7 mouse cellular contexts compared by ENCODE assay signal in genomic region chr3:96268051-96268775, GRCm38 (mm10). TPM values are rescaled to one million over a fixed set of nuclear protein-coding genes. Genes with fewer than 3 reads are reported as not detected.
DNase-seq lines count a peak whose midpoint lies in the region; ATAC-seq and TF ChIP-seq lines count a peak whose summit lies in the region.

Gene Hist2h3b (plus strand): TSS chr3:96268654.

- peak within 1 kb of the TSS; percentile 51 for H3K9ac ChIP-seq in intestine, postnatal 0 days (ENCODE audit: low read depth, low read length)
- peak within 1 kb of the TSS; percentile 81 for H3K9ac ChIP-seq in midbrain, embryonic 11.5 days (ENCODE audit: low read length)

- no peaks in the 10 kb centered on the region for H3K9me3 ChIP-seq in intestine, postnatal 0 days (ENCODE audit: control insufficient read depth)
- no peaks in the 10 kb centered on the region for H3K9me3 ChIP-seq in midbrain, embryonic 11.5 days (ENCODE audit: control insufficient read depth, low read length)

- DNase-seq in adrenal gland, postnatal 10 days: peak; percentile 91
- peak; percentile 89 for DNase-seq in embryo, embryonic 9.5 days (ENCODE audit: extremely low spot score)
- DNase-seq in gonadal fat pad, adult 2 months (ENCODE audit: low read depth): no peak
- peak; percentile 77 for DNase-seq in left cerebral cortex, postnatal 4 days
- peak; percentile 97 for DNase-seq in midbrain, embryonic 11.5 days (ENCODE audit: low spot score, missing footprints)

- no peaks in the 10 kb centered on the region; the same call in 1 of the 2 replicates for H3K4me1 ChIP-seq in intestine, postnatal 0 days (replicated peaks; ENCODE audit: control insufficient read depth, insufficient read depth, low read length)
- H3K4me1 ChIP-seq in midbrain, embryonic 11.5 days (ENCODE audit: control insufficient read depth, insufficient read depth, low read length): peaks cover 16% of the 10 kb centered on the region
- H3K4me1 ChIP-seq in small intestine, adult 2 months (ENCODE audit: control insufficient read depth, insufficient read depth, insufficient read length, low read length): peaks cover 2% of the 10 kb centered on the region; the same call in 1 of the 2 replicates

- peak within 1 kb of the TSS; percentile 87 for H3K27ac ChIP-seq in intestine, postnatal 0 days (ENCODE audit: low read depth, low read length)
- H3K27ac ChIP-seq in midbrain, embryonic 11.5 days (ENCODE audit: low read depth, low read length): peak within 1 kb of the TSS; percentile 97
- peak within 1 kb of the TSS; percentile 97 for H3K27ac ChIP-seq in small intestine, adult 2 months (ENCODE audit: insufficient read depth, low read depth, low read length)

- peak within 1 kb of the TSS; percentile 43 for H3K4me3 ChIP-seq in intestine, postnatal 0 days (ENCODE audit: low read depth, low read length)
- H3K4me3 ChIP-seq in midbrain, embryonic 11.5 days (ENCODE audit: low read depth, low read length): peak within 1 kb of the TSS; percentile 40
- peak within 1 kb of the TSS; percentile 68 for H3K4me3 ChIP-seq in small intestine, adult 2 months (ENCODE audit: low read depth, low read length)

- H3K4me2 ChIP-seq in intestine, postnatal 0 days (replicated peaks; ENCODE audit: low read depth): peak within 1 kb of the TSS; percentile 86
- H3K4me2 ChIP-seq in midbrain, embryonic 11.5 days: peak within 1 kb of the TSS; percentile 82

- no peak for TF ChIP-seq CTCF in intestine, postnatal 0 days (IDR thresholded peaks at IDR 0.05; ENCODE audit: low read depth)
- TF ChIP-seq CTCF in small intestine, adult 2 months (IDR thresholded peaks at IDR 0.05; ENCODE audit: extremely low read depth, insufficient read length, insufficient replicate concordance, low read depth, low read length): no peak

- intact Hi-C loops in left cerebral cortex, postnatal 4 days (cut with DNase I): loop anchor here (10.0 kb wide), 1 partner anchor 203 kb away; no protein-coding TSS in a partner anchor

- WGBS in intestine, postnatal 0 days: 12% methylated on average over 29 of the region's 30 CpGs
- WGBS in midbrain, embryonic 11.5 days: 26% methylated on average over 28 of the region's 30 CpGs
- 9% methylated on average over 30 of the region's 30 CpGs for WGBS in small intestine, adult 2 months

- peak; percentile 94 for TF ChIP-seq POLR2A in small intestine, adult 2 months (IDR thresholded peaks at IDR 0.05; ENCODE audit: low read depth, low read length)

- H3K27me3 ChIP-seq in intestine, postnatal 0 days (replicated peaks; ENCODE audit: control insufficient read depth, insufficient read depth, low read length): no peaks in the 10 kb centered on the region
- H3K27me3 ChIP-seq in midbrain, embryonic 11.5 days (ENCODE audit: control insufficient read depth, insufficient read depth, low read length): no peaks in the 10 kb centered on the region
- H3K27me3 ChIP-seq in small intestine, adult 2 months (ENCODE audit: control insufficient read depth, insufficient read depth, low read length): no peaks in the 10 kb centered on the region

- H3K36me3 ChIP-seq in intestine, postnatal 0 days (ENCODE audit: control insufficient read depth, insufficient read depth): no peaks in the 10 kb centered on the region
- no peaks in the 10 kb centered on the region for H3K36me3 ChIP-seq in midbrain, embryonic 11.5 days (ENCODE audit: control insufficient read depth, insufficient read depth, low read length)
- no peaks in the 10 kb centered on the region for H3K36me3 ChIP-seq in small intestine, adult 2 months (ENCODE audit: control insufficient read depth, insufficient read depth, low read length)

- ATAC-seq in intestine, postnatal 0 days: peak; percentile 64
- peak; percentile 62 for ATAC-seq in midbrain, embryonic 11.5 days (ENCODE audit: low FRiP score)

RNA-seq across cellular contexts. Expression of gene Hist2h3b, which starts in this region (rescaled TPM):
- total RNA-seq in adrenal gland, postnatal 10 days (2021): 100 to 1,000 TPM; 500 to 681 TPM
- 20.3 and 34.5 TPM in 2 replicates for polyA plus RNA-seq in gonadal fat pad, adult 2 months (2012; rRNA removed)
- polyA plus RNA-seq in intestine, postnatal 0 days (2015; fragmentation: Nextera tagmentation; extraction: Ambion mirVana): 13.3 and 19.9 TPM in 2 replicates
- 100 to 1,000 TPM; 250 to 268 TPM for total RNA-seq in left cerebral cortex, postnatal 4 days (2021)
- 94.4 and 97.1 TPM in 2 replicates for polyA plus RNA-seq in midbrain, embryonic 11.5 days (2014; fragmentation: Nextera tagmentation; extraction: Ambion mirVana)
- polyA plus RNA-seq in small intestine, adult 2 months (2012; rRNA removed): 77.4 and 102 TPM in 2 replicates
